Mouse (Mus musculus) stomach, postnatal 0 days (tissue): ENCODE measurements around the gene Scnn1b. TPM values are rescaled to one million over a fixed set of nuclear protein-coding genes. Genes with fewer than 3 reads are reported as not detected.

ENCODE experiments used
- ATAC-seq: fragments of 200-750 bp; cut with Nextera tagmentation; 2 replicates; pipeline ENCODE4 v1.8.0; 2017; ENCODE audit not compliant: low FRiP score, low TSS enrichment
- DNase-seq: peaks from one replicate; pipeline ENCODE4 v3.0.0-alpha.2; 2016; ENCODE audit warnings: low spot score
- H3K27ac ChIP-seq: fragments of 300-500 bp; sonication (generic); replicated peaks from 2 replicates; pipeline ENCODE4 v1.5.1; 2014; ENCODE audit warnings: mild to moderate bottlenecking, control low read depth
- H3K27me3 ChIP-seq: fragments of 300-500 bp; sonication (generic); 2 replicates; pipeline ENCODE4 v1.6.1; 2014; ENCODE audit warnings: low read length; ENCODE audit not compliant: control insufficient read depth, insufficient read depth
- H3K36me3 ChIP-seq: fragments of 300-500 bp; sonication (generic); 2 replicates; pipeline ENCODE4 v1.6.1; 2014; ENCODE audit warnings: low read length, mixed read lengths; ENCODE audit not compliant: control insufficient read depth, insufficient read depth
- H3K4me1 ChIP-seq: fragments of 300-500 bp; sonication (generic); replicated peaks from 2 replicates; pipeline ENCODE4 v1.6.1; 2014; ENCODE audit warnings: antibody characterized with exemption; ENCODE audit not compliant: control insufficient read depth, insufficient read depth
- H3K4me2 ChIP-seq: fragments of 300-500 bp; sonication (generic); replicated peaks from 2 replicates; pipeline ENCODE4 v1.6.1; 2014; ENCODE audit warnings: low read depth, mild to moderate bottlenecking, control low read depth, moderate library complexity
- H3K4me3 ChIP-seq: fragments of 300-500 bp; sonication (generic); 2 replicates; pipeline ENCODE4 v1.5.1; 2014; ENCODE audit warnings: low read depth, low read length, control low read depth
- H3K9ac ChIP-seq: fragments of 300-500 bp; sonication (generic); 2 replicates; pipeline ENCODE4 v1.6.1; 2014; ENCODE audit warnings: mild to moderate bottlenecking, low read length, control low read depth, mixed read lengths
- H3K9me3 ChIP-seq: fragments of 300-500 bp; sonication (generic); 2 replicates; pipeline ENCODE4 v1.6.1; 2016; ENCODE audit warnings: low read length; ENCODE audit not compliant: control insufficient read depth
- CTCF ChIP-seq: IDR thresholded peaks from 2 replicates; pipeline ENCODE4 v1.5.1; 2016; ENCODE audit warnings: antibody characterized with exemption, low read depth, mild to moderate bottlenecking, moderate library complexity
- EP300 ChIP-seq: optimal IDR thresholded peaks from 2 replicates; pipeline ENCODE3; 2016; ENCODE audit warnings: antibody characterized with exemption
- WGBS: fragments of 180-500 bp; shearing (Covaris S2); extraction: QIAGEN DNeasy Blood & Tissue Kit; methylation state at CpG from one replicate; pipeline ENCODE4 v1.1.7; 2014; 5-methylcytosine and 5-hydroxymethylcytosine counted together
- polyA plus RNA-seq: library from polyadenylated mRNA; unstranded; fragments of >200 nt; fragmentation: Nextera tagmentation; extraction: Ambion mirVana; gene quantifications from 2 replicates; pipeline ENCODE4 v1.2.1, GENCODE M21; 2015

The Scnn1b gene
- polyA plus RNA-seq, 1 experiment from 2014 or later, result 10.1 TPM

DNA sequence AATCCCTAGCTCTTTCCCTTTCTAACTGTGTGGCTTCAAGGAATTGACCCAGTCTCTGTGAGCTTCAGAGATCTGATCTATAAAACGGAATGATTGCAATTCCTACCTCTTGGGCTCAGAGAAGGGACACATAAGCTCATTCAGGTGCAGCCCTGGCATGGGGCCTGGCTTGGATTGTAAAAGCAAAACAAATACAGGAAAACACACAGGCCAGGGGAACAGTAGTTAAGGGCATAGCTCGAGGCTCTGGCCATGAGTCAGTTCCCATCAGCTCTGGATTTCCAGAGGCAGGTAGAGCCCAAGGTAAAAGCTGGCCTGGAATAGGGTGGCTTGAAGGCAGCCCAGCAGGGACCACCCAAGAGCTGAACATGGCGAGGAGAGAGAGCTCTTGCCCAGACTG, 9.2 kb downstream of the Scnn1b start:
- ATAC-seq (0 out of 2 replicates have a peak, but pooled peaks have one; percentile 31), DNase-seq (no peak)
- Histone ChIP-seq H3K4me3 (no peak overlapping the region), H3K27me3 (no peaks in the 10 kb centered on the region), H3K36me3 (no peaks in the 10 kb centered on the region), H3K9ac (no peak overlapping the region), H3K4me2 (no peak overlapping the region), H3K27ac (peak overlapping the region; percentile 18; the same call in 1 of the 2 replicates), H3K4me1 (no peaks in the 10 kb centered on the region), H3K9me3 (no peaks in the 10 kb centered on the region)
- WGBS, result 41% methylated on average over 3 of the region's 3 CpGs
- TF ChIP-seq EP300, result no peak
- TF ChIP-seq CTCF, result no peak

GRCm38 (mm10) chr7:121874784-121875183, 9.9 kb downstream of the Scnn1b start:
- H3K4me3 ChIP-seq, result no peak overlapping the region
- no peaks in the 10 kb centered on the region for H3K27me3 ChIP-seq
- ATAC-seq, result no peak
- H3K36me3 ChIP-seq, result no peaks in the 10 kb centered on the region
- no peaks in the 10 kb centered on the region for H3K9me3 ChIP-seq
- no peak overlapping the region for H3K9ac ChIP-seq
- 74% methylated on average over 7 of the region's 7 CpGs for WGBS
- TF ChIP-seq EP300 (no peak), CTCF (no peak)
- no peak overlapping the region for H3K27ac ChIP-seq
- H3K4me2 ChIP-seq, result no peak overlapping the region
- no peak for DNase-seq
- H3K4me1 ChIP-seq, result no peaks in the 10 kb centered on the region

DNA sequence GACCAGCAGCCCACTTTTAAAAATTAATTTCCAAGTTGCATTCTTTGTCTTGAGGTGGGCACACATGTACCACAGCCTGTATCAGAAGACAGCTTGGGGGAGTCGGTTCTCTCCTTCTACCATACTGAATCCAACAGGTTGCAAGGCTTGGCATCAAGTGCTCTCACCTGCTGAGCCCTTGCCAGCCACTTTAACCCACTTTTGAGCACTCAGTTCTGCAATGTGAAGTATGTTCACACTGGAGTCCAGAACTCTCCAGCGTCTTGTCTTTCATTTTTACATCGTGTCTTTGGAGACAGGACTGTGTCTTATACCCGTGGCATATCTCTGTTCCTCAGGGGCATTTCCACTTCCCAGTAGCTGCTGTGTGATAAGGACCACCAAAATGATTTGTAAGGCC, 15.4 kb downstream of the Scnn1b start:
- no peaks in the 10 kb centered on the region for H3K4me1 ChIP-seq
- TF ChIP-seq EP300 (no peak), CTCF (no peak)
- H3K9me3 ChIP-seq, result no peaks in the 10 kb centered on the region
- no peaks in the 10 kb centered on the region for H3K27me3 ChIP-seq
- DNase-seq (no peak), ATAC-seq (no peak)
- no peak overlapping the region for H3K27ac ChIP-seq
- H3K4me3 ChIP-seq, result no peak overlapping the region
- H3K4me2 ChIP-seq, result no peak overlapping the region
- WGBS, result 83% methylated on average over 4 of the region's 4 CpGs
- no peak overlapping the region for H3K9ac ChIP-seq
- H3K36me3 ChIP-seq, result no peaks in the 10 kb centered on the region

DNA sequence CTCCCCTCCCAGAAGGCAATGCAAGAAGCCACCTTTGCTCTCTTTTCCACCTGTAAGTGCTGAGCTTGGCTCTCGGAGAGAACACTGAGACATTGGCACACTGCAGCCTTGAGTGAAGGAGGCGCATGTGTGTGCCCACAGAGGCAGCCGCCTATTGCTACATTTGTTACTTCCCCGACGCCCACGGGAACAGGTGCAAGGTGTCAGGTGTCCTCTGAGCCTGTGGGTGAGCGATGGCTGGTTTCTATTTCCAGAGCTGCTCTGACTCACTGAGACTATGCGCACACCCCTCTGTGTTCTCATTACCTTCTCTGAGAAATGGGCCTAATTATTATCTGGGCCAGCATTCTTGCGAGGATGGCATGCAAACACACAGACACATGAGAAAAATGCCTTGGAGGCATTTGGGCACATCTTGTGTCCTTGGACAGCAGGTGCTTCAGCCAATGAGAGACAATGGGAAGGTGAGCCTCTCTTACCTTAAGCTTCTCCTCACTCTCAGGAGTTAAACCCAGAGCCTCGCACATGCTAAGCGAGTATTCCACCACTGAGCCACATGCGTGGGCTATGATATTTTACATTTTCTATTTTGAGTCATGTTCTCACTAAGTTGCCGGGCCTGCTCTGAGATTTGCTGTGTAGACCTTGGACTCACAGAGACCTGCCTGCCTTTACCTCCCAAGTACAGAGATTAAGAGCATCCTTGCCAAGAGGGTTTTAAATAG, 26.0 kb downstream of the Scnn1b start:
- Histone ChIP-seq H3K4me3 (no peak overlapping the region), H3K4me2 (no peak overlapping the region), H3K9ac (no peak overlapping the region), H3K4me1 (no peaks in the 10 kb centered on the region), H3K36me3 (no peaks in the 10 kb centered on the region), H3K9me3 (no peaks in the 10 kb centered on the region), H3K27me3 (no peaks in the 10 kb centered on the region), H3K27ac (no peak overlapping the region)
- WGBS, result 86% methylated on average over 13 of the region's 13 CpGs
- ATAC-seq (0 out of 2 replicates have a peak, but pooled peaks have one; percentile 15), DNase-seq (no peak)
- TF ChIP-seq CTCF (no peak), EP300 (no peak)

DNA sequence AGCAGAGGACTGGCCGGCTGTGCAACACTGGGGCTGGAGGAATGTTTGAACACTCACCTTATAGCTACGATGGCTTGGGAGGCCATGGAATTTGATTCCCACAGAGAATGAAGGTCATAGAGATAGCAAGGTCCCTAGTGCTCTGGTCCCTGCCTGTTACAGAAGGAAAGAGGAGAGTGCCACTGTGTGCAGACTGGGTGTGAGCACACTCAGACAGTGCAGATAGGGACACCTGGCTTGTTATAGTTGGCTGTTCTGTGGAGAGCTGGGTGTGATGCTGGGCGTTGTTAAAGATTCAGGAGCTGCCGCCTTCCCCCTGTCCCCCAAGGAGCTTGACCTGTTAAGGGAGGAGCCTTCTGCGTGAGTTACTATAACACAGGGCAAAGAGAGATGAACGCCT, 31.9 kb downstream of the Scnn1b start:
- 31% methylated on average over 6 of the region's 6 CpGs for WGBS
- Histone ChIP-seq H3K9me3 (no peaks in the 10 kb centered on the region), H3K27ac (no peak overlapping the region), H3K27me3 (no peaks in the 10 kb centered on the region), H3K4me3 (no peak overlapping the region), H3K4me2 (no peak overlapping the region), H3K9ac (no peak overlapping the region), H3K4me1 (no peaks in the 10 kb centered on the region), H3K36me3 (no peaks in the 10 kb centered on the region)
- ATAC-seq, result peak; percentile 89
- DNase-seq, result peak; percentile 40
- TF ChIP-seq CTCF, result no peak
- TF ChIP-seq EP300, result no peak

DNA sequence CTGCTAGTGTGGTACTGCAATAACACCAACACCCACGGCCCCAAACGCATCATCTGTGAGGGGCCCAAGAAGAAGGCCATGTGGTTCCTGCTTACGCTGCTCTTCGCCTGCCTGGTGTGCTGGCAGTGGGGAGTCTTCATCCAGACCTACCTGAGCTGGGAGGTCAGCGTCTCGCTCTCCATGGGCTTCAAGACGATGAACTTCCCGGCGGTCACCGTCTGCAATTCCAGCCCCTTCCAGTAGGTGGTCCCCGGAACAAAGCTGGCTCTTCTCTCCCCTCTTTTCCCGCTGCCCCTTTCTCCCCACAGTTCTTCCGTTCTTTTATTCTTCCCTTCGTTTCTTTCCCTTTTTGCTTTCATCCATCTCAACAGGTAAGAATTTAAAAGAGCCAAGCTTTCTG, 34.5 kb downstream of the Scnn1b start:
- no peak overlapping the region for H3K4me3 ChIP-seq
- H3K27me3 ChIP-seq, result no peaks in the 10 kb centered on the region
- ATAC-seq (no peak), DNase-seq (peak; percentile 41)
- no peaks in the 10 kb centered on the region for H3K4me1 ChIP-seq
- TF ChIP-seq EP300, result no peak
- peak; percentile 74 for TF ChIP-seq CTCF
- no peak overlapping the region for H3K9ac ChIP-seq
- WGBS, result 13% methylated on average over 14 of the region's 14 CpGs
- H3K27ac ChIP-seq, result no peak overlapping the region
- H3K9me3 ChIP-seq, result no peaks in the 10 kb centered on the region
- no peaks in the 10 kb centered on the region for H3K36me3 ChIP-seq
- H3K4me2 ChIP-seq, result no peak overlapping the region
